Mouse (Mus musculus) embryo, embryonic 11.5 days (tissue): ENCODE data around the gene 9130409I23Rik.
A peak's percentile ranks its signal among the peaks of the same experiment; 100 is the strongest.
"Not testable (repeated sequence)": the region's sequence is repeated elsewhere in the genome, so short reads cannot be mapped to it uniquely, and the experiment has no call there.

Source experiments
- DNase-seq: peaks from one replicate; pipeline ENCODE4 v3.0.0-alpha.2; 2012; ENCODE audit warnings: low read depth, low spot score

Gene 9130409I23Rik

DNA sequence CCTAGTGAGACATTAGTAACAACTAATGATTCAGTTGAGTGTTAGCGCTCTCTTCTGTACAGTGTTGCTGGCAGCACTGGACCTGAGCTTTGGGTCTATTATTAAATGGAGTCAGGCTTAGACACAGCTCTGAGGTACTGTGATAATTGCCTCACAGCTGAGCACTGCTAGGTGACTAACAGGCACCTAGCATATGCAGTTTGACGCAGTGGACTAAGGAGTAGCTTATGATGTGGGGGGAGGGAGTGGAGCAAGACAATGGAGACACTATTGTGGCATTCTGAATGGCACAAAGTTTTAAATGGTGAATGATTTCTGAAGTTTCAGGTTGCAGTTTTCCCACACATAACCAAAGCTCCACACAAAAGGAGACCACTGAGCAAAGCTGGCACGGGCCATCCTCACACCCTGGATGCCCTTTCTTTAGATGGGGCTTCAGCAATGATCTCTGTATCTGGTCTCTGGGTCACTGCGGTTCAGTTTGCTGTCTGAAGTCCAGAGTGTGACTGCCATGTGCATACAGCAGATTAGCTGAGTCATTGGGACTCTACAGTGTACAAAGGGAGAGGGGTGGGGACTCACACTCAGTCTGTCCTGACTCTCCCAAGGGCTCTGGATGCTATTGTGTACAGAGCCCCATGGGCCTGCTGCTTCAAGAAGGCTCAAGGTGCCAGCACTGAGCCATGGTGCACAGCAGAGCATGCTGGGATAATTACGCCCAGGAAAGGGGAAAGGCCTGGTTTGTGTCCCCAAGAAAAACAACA, 15.8 kb upstream of the 9130409I23Rik start:
- not testable (repeated sequence) for DNase-seq

DNA sequence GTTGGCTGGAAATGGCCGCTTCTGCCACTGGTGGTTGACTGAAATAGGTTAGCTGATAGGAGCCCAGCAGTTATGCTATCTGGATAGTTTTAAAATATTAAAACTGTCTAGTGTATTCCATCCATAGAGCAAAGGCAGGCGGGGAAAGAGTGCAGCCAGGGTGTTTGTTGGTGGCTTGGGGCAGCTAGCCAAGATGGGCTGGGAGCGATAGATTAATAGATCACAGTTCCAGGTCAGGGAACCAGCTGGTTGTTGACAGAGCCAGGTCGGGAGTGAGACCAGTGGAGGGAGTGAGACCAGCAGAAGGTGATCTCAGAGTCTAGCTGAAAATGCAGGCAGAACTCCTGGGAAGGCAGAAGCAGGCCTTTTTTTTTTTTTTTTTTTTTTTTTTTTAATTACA, 13.4 kb upstream of the 9130409I23Rik start:
- no peak for DNase-seq

DNA sequence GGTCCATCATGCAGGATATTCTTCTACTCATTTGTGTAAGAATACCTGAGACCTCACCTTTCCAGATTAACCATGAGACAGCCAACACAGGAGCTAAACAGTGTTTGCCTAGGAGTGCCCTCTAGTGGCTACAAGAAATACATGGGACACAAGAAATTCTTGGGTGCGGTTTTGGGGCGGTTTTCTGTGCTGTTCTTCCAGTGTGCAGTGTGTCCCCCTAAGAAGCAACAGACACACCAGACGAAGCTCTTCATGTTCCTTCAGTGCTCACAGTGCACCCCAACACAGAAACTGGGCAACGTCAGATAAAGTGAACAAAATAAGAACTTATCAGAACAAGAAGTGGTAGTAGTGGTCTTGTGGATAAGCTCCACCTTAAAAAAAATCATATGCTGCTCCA, 11.4 kb upstream of the 9130409I23Rik start:
- DNase-seq: peak; percentile 32

DNA sequence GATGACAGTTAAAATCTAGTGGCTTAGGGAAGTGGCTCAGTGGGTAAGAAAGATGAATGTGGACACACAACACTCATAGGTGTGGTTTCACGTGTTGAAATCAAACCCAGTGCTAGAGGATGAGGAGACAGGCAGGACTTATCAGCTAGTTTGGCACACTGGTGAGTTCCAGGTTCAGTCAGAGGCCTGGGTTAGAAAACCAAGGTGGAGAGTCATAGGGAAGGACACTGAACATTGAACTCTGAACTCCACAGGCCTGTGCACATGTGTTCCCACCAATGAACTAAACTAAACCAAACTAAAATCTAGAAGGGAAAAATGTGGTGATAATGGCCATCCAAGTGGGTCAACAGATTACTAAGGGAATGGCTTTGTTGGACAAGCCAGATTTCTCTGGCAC, 3.5 kb upstream of the 9130409I23Rik start:
- no peak for DNase-seq

DNA sequence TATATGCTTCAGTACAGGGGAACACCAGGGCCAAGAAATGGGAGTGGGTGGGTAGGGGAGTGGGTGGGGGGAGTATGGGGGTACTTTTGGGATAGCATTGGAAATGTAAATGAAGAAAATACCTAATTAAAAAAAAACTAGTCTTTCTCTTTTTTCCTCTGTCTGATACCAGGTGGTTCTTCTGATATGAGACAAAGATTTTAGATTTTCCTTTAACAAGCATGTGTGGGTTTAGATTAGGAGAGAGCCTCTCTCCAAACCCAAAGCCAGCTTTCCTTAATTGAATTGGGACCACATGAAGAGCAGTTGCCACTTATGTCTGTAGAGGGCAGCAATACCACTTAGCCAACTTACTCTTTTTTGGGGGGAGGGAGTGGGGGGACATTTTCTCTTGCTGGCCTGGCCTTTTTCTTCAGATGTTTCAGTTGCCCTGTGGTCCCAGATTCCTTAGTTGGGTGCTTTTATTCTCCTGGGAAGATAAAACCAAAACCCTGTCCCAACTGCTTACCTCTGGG, 1.7 kb upstream of the 9130409I23Rik start:
- DNase-seq: no peak

DNA sequence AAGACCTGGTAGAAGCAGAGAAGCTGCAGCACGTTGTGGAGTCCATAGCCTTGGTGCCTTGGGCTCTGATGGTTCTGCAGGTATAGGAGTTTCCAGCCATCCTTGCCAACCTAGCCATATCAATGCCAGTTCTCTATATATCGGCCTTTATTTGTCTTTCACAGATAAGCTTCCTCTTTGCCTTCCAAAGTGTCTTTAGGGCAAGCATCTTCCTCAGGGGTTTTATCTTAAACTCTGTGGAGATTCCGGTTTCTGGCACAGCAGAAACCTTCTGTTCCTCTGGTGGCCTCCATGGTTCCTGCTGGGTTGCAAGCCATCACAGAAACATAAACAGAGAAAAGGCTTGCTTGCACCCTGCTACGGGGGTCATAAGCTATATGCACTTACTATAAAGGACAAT, 1.9 kb downstream of the 9130409I23Rik start:
- DNase-seq: no peak

DNA sequence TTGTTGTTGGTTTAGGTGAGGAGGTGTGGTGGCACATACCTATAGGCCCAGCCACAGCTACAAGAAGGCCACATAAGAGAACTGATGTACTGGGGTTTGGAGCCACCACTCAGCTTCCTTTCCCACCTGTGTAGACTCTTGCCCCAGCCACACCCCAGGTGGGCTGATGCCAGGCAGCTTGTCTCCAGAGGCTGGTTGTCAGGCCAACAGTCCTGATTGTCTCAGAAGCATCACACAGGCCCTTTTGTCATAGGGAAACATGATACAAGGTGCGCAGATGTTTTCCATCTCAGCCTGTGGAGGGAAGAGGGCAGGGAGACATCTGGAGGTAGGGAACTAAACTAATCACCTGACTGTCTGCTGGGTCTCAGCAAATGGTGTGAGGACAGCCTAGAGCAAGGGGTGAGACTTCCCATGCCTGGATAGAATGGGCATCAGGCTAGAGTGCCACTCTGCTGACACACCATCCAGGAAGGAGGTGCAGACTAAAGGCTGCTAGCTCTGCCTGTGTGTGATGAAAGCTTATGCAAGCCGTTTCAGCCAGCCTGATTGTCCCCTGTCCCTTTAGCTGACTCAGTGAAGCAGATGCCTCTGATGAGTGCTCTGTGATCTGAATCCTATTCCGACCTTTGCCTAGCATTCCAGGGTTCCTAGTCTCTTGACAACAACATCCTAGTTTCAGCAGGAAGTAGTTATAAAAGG, 10.9 kb downstream of the 9130409I23Rik start:
- DNase-seq: no peak

DNA sequence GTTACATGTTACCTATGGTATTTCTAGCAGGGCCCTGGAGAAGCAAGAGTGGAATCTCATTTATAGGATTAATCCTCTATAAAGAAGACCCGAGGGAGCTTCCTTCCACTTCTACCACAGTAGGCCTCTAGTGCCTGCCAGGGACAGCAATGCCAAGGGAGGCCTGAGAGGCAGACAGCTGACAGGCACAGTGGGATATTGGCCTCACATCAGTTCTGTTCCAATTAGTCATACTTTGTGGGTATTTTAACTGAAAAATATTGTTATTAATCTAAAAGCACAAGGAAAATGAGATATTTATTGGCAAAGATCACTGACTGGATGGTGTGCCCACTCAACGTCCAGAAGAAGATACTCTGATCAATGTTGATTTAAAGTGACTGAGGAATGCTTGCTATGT, 13.0 kb downstream of the 9130409I23Rik start:
- no peak for DNase-seq

DNA sequence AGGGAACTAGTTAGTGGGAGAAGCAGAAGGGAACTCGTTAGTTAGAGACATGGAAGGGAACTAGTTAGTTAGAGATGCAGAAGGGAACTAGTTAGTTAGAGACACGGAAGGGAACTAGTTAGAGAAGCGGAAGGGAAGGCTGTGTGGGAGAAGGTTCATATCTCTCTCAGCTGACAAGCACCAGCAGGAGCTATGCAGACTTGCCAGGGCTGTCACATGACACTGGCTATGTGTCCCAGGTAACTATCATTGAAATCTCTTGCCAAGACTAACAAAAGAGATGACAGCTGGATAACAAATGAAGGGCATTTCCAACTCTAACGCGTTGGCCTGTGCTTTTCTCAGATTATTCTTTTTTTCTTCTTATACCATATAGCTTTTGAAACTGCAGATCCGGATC, 13.6 kb downstream of the 9130409I23Rik start:
- DNase-seq: no peak

DNA sequence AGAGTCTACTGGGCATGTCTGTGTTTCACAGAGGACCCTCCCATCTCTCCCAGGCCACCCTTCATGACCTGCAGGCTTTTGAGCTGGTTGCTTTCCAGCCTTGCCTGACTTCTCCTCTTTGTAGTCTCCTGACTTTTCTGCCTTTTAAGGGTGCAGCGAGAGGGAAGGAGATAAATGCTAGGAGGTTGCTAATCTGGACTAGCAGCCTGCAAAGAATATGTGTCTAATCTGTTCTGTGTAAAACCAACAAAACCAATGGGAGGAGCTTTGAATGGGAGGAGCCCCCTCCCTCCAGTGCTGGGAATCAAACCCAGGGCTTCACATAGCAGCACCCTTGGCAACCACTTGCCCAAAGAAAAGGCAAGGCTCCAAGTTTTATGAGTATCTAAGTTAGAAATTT, 17.3 kb downstream of the 9130409I23Rik start:
- no peak for DNase-seq

DNA sequence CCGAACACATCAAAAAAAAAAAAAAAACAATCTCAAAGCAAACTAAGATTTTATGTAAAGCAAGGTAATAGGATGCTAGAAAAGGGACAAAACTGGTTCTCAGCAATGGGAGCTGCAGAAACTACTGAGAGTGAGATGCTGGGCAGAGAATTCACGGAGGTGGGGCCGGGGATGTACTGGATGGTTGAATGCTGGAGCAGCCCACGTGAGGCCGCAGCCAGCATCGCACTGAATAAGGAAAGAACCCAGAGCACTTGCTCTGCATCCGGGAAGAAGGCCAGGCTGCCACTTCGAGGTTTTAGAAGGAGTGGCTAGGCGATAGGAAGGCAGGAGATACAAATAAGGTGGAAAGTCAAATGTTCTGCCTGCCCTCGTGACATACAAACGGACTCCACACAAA, 18.6 kb downstream of the 9130409I23Rik start:
- no peak for DNase-seq

DNA sequence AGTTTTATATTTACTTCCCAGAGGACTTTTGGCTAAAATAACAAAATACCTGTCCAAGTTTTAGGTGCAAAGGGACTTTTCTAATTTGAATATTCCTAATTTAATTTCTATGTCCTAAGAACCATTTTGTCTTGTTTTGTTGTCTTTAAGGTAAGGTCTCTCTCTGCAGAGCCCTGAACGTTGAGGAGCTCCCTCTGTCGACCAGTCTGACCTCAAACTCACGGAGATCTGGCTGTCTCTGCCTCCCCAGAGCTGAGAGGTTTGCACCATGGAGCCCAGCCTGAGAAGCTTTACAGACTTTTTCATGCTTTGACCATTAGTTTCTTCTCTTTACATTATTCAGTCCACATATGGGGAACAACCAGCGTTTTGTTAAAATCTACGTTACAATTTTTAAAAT, 22.0 kb downstream of the 9130409I23Rik start:
- no peak for DNase-seq

DNA sequence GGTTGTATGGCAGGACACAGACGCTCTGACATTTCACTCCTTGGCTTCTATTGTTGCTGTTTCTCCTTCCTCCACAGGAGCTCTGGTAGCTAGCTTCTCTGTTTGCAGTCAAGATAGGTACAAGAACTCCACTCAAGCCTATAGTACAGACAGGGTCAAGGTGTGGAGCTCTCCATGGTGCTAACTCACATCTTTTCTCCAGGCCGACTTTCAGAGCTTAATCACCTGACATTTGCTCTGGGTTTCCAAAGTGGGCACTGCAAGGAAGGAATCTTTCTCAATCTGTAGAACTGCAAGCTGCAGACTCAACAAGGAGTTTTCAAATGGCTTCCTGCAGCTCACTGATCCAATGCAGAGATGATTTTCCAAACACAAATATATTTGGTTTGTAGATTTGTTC, 33.0 kb downstream of the 9130409I23Rik start:
- DNase-seq: peak; percentile 37

DNA sequence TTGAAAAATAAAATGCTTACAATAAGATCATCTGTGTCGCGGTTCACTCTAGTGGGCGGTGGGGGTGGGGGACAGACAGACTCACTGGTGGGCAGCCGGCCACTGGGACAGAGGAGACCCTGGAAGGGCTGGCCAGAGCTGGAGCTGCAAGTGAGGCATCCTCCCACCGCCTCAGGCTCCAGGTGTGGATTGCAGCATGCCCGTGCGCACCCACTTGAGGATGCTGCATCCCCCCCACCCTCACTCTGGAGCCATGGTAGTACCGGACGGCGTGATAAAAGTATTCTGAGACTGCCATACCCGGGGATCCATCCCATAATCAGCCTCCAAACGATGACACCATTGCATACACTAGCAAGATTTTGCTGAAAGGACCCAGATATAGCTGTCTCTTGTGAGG, 39.0 kb downstream of the 9130409I23Rik start:
- DNase-seq: no peak
